Mouse (Mus musculus): ENCODE data around the gene Tnfaip2. TPM values are rescaled to one million over a fixed set of nuclear protein-coding genes. Genes with fewer than 3 reads are reported as not detected.

The Tnfaip2 gene
- polyA plus RNA-seq, 1 experiment from 2014 or later, result 3.0 TPM

DNA sequence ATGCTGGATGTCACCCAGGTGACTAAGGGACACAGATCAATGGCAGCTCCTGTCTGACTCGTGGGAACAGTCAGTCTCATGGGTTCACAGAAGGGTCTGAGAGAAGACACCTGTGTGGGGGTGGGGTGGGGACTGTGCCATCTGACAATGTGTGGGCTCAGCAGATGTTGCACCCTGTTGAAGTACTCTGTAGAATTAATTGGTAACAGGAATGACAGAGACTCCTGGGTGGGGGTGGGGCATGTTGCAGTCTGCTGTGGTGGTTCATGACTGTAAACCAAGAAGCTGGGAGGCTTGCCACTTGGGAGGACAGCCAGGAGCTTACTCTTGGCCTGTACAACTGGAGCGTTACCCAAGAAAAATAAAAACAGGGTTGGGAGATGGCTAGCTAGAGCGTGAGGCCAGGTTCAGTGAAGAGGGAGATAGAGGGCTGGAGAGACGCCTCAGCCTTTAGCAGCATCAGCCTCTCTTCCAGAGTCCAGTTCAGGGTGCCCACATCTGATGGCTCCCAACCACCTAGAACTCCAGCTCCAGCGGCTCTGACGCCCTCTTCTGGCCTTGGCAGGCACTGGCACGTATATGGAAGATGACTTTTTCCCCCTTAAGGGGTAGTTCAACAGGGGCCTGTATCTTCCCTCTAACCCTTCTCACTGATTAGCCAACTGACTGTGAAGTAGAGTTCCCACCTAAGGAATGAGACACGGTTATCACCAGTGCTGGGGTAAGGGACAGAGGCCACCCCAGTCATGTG is 32.8 kb downstream of the Tnfaip2 start:
- Histone ChIP-seq H3K27me3 (ENCODE audit: insufficient read depth, poor library complexity, severe bottlenecking) (peaks cover 8% of the 10 kb centered on the region; the same call in 1 of the 2 replicates), H3K36me3 (no peaks in the 10 kb centered on the region), H3K4me3 (no peak overlapping the region), H3K27ac (no peak overlapping the region), H3K9me3 (peaks cover 4% of the 10 kb centered on the region; the same call in 1 of the 2 replicates), H3K4me1 (replicated peaks) (peaks cover 10% of the 10 kb centered on the region)
- WGBS, result 53% methylated on average over 8 of the region's 8 CpGs
- no peak for DNase-seq (ENCODE audit: low spot score)

DNA sequence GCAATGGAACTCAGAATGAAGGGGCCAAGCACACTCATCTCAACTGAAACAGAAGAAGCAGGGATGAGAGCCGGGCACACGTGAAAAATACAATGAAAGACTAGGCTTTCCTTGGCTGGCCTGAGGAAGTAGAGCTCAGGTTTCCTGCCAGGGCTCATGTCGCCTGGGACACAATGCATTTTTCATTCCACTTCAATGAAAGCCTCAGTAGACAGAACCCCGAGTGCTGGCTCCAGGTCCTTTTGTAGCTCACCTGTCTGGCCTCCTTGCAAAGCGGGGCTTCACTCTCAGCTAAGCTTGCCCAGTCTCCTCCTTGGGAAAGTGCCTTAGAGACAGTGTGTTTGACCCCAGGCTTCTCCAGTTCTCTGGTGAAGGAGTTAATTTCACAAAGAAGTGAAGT is 36.7 kb downstream of the Tnfaip2 start:
- H3K27me3 ChIP-seq (ENCODE audit: insufficient read depth, poor library complexity, severe bottlenecking), result peaks cover 18% of the 10 kb centered on the region
- H3K4me1 ChIP-seq (replicated peaks), result peaks cover 20% of the 10 kb centered on the region
- no peak overlapping the region for H3K4me3 ChIP-seq
- no peak for DNase-seq (ENCODE audit: low spot score)
- 62% methylated on average over 5 of the region's 5 CpGs for WGBS
- peaks cover 4% of the 10 kb centered on the region; the same call in 1 of the 2 replicates for H3K9me3 ChIP-seq
- no peaks in the 10 kb centered on the region for H3K36me3 ChIP-seq
- no peak overlapping the region for H3K27ac ChIP-seq

- DNase-seq (ENCODE audit: low spot score), result peak; percentile 45
- Histone ChIP-seq H3K9me3 (peaks cover 4% of the 10 kb centered on the region; the same call in 1 of the 2 replicates), H3K4me3 (no peak overlapping the region), H3K36me3 (no peaks in the 10 kb centered on the region), H3K4me1 (replicated peaks) (peaks cover 17% of the 10 kb centered on the region), H3K27me3 (ENCODE audit: insufficient read depth, poor library complexity, severe bottlenecking) (peaks cover 28% of the 10 kb centered on the region), H3K27ac (no peak overlapping the region)
- WGBS, result 74% methylated on average over 2 of the region's 2 CpGs
Measured at GRCm38 (mm10) chr12:111479917-111480316, 37.6 kb downstream of the Tnfaip2 start.

DNA sequence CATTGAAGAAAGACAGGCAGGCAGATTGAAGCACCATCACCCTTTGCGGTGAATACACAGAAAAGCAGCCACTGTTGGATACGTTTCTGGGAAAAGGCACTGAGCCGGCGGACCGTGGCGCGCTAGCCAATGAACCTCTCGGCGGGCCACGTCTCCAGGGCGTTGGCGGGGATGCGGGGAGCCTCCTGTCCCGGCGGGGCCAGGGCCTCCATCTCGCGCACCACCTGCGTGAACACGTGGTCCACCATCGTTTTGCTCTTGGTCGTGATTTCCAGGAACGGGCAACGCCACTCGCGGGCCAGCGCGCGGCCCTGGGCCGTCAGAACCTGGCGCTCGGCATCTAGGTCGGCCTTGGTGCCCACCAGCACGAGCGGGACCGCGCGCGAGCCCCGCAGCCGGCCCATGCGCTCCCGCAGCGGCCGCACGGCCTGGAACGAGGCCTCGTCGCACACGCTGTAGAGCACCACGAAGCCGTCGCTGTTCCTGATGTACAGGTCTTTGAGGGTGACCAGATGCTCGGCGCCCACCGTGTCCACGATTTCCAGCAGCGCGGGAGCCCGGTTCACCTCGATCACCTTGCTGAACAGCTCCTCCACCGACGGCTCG is 42.9 kb downstream of the Tnfaip2 start:
- peak overlapping the region; percentile 87 for H3K27ac ChIP-seq
- peaks cover 74% of the 10 kb centered on the region for H3K27me3 ChIP-seq (ENCODE audit: insufficient read depth, poor library complexity, severe bottlenecking)
- H3K4me3 ChIP-seq, result peak overlapping the region; percentile 64
- DNase-seq (ENCODE audit: low spot score), result peak; percentile 44
- peaks cover 31% of the 10 kb centered on the region for H3K4me1 ChIP-seq (replicated peaks)
- H3K9me3 ChIP-seq, result no peaks in the 10 kb centered on the region
- no peaks in the 10 kb centered on the region for H3K36me3 ChIP-seq
- under 1% methylated on average over 63 of the region's 63 CpGs for WGBS

DNA sequence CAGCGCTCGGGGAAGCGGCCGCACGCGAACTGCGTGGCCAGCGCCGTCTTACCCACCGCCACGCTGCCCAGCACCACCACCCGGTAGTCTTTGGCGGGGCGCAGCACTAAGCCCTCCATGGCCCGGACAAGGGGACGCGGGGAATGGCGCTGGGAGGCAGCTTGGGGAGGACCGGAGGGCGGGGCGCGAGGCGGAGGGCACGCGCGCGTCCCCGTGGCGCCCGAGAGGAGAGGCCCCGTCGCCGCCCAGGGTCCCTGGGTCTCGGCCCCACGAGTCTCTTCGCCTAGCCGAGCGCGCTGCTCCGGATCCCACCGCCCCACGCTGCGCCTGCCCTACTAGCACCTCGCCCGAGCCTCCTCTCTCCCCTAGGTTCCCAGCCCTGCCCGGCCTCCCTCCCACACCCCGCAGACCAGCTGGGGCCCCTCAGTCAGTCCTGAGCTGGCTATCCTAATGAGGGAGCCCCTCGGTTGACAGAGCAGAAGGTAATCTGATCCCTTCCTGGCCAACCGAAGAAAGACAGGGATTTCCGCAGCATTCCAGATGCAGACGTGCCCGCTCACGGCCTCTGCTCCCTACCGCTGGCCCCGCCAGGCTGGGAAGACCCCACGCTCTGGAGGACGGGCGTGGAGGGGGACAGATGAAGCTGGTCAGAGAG is 43.5 kb downstream of the Tnfaip2 start, which contains the start of gene Gm266:
Gm266 (minus strand) TSS at position 172 of the 655 bp plus-strand sequence.
- Histone ChIP-seq H3K27ac (peak within 1 kb of the TSS; percentile 87), H3K27me3 (ENCODE audit: insufficient read depth, poor library complexity, severe bottlenecking) (peaks cover 74% of the 10 kb centered on the region), H3K36me3 (no peaks in the 10 kb centered on the region)

DNA sequence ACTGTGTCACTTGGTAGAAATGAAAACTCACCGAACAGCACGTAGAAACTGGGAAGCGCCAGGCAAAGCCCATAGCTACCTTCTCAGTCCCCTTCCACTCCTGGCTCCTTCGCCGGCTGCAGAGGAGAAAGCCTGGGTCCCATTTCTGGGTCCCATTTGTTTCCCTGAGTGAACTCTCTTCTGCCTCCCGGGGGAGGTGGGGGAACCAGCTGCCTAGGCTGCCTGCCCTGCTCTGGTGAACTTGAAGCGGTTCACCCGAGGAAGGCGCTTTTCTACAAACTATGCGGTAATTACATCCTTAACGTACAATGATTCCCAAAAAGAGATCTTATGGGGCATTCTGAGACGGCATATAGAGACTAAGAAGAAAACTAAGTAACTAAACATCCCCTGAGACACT is 44.2 kb downstream of the Tnfaip2 start:
- Histone ChIP-seq H3K27me3 (ENCODE audit: insufficient read depth, poor library complexity, severe bottlenecking) (peaks cover 71% of the 10 kb centered on the region), H3K4me3 (peak overlapping the region; percentile 64), H3K9me3 (no peaks in the 10 kb centered on the region), H3K27ac (peak overlapping the region; percentile 87), H3K36me3 (no peaks in the 10 kb centered on the region), H3K4me1 (replicated peaks) (peaks cover 22% of the 10 kb centered on the region)
- no peak for DNase-seq (ENCODE audit: low spot score)
- WGBS, result 3% methylated on average over 12 of the region's 12 CpGs

More for the DNA sequence above, 43.5 kb downstream of the Tnfaip2 start, which contains the start of gene Gm266:
- WGBS, result under 1% methylated on average over 57 of the region's 58 CpGs
- peak within 1 kb of the TSS; percentile 64 for H3K4me3 ChIP-seq
- H3K4me1 ChIP-seq (replicated peaks), result peaks cover 29% of the 10 kb centered on the region
- H3K9me3 ChIP-seq, result no peaks in the 10 kb centered on the region
- DNase-seq (ENCODE audit: low spot score), result peak; percentile 80

DNA sequence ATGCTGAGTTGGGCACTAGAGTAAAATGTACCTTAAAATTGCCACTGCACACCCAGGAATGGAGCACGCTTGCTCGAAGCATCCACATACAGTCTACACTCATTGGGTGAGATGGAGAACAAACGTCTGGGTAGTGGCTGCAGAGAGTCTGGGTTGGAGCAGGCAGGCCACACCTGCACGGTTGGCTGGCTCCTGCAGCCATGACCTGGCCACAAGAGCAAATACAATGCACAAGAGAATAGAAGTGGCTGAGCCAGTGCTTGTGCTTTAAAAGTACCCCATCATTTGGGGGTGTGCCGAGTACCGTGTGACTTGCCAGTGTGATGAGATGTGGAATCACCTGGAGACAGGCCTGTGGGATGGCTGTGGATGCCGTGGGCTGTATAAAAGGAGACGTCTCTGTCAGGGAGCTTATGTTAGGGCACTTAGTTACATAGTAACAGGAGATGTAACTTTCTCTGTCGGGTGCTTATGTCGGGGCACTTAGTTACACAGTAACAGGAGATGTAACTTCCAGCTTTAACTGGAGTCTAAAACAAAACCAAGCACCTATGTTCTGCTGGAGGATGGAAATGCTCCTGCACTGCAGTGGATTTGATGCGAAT is 47.1 kb downstream of the Tnfaip2 start:
- H3K27ac ChIP-seq, result no peak overlapping the region
- no peaks in the 10 kb centered on the region for H3K36me3 ChIP-seq
- no peak for DNase-seq (ENCODE audit: low spot score)
- H3K4me1 ChIP-seq (replicated peaks), result peaks cover 21% of the 10 kb centered on the region
- H3K9me3 ChIP-seq, result no peaks in the 10 kb centered on the region
- H3K27me3 ChIP-seq (ENCODE audit: insufficient read depth, poor library complexity, severe bottlenecking), result peaks cover 52% of the 10 kb centered on the region
- H3K4me3 ChIP-seq, result no peak overlapping the region
- WGBS, result 76% methylated on average over 11 of the region's 11 CpGs

DNA sequence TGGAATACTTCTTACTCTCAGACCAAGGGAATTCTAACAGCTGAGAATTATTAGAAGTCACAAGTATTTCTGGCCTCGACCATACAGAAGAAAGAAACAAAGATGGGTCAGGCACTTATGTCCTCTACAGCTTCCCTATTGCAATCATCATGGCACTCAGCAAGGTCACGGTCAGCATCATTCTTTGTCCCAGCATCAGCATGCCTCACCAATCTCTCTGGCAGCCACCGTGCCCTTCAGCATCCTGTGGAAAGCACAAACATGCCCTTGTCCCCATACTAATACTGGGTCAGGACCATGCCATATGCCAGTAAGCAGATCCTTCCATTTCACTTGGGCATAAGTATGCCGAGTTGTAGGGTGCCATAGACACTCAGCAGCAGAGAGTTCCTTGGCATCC is 52.7 kb downstream of the Tnfaip2 start:
- WGBS, result 80% methylated on average over 4 of the region's 4 CpGs
- Histone ChIP-seq H3K27me3 (ENCODE audit: insufficient read depth, poor library complexity, severe bottlenecking) (no peaks in the 10 kb centered on the region), H3K9me3 (no peaks in the 10 kb centered on the region)

DNA sequence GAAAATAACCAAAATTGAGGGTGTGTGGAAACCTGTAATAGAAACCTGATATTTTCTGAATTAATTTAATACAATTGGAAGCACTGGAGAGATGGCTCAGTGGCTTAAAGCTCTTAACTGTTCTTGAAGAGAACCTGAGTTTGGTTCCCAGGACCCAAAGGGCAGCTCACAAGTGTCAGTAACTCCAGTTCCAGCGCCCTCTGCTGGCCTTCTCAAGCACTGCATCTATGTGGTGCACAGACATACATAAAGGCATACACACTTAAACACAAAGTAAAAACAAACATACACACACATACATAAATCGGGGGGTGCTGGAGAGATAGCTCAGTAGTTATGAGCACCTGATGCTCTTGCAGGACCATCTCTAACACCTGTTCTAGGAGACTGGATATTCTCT is 54.8 kb downstream of the Tnfaip2 start:
- WGBS, result 50% methylated on average over 2 of the region's 2 CpGs
- H3K36me3 ChIP-seq, result no peaks in the 10 kb centered on the region
- no peak overlapping the region for H3K4me3 ChIP-seq
- DNase-seq (ENCODE audit: low spot score), result no peak
- H3K27ac ChIP-seq, result no peak overlapping the region
- H3K27me3 ChIP-seq (ENCODE audit: insufficient read depth, poor library complexity, severe bottlenecking), result no peaks in the 10 kb centered on the region
- H3K9me3 ChIP-seq, result peaks cover 1% of the 10 kb centered on the region; the same call in 1 of the 2 replicates
- peaks cover 26% of the 10 kb centered on the region for H3K4me1 ChIP-seq (replicated peaks)

More for the DNA sequence above, 52.7 kb downstream of the Tnfaip2 start:
- no peak overlapping the region for H3K4me3 ChIP-seq
- H3K4me1 ChIP-seq (replicated peaks), result peaks cover 9% of the 10 kb centered on the region
- no peak overlapping the region for H3K27ac ChIP-seq
- no peaks in the 10 kb centered on the region for H3K36me3 ChIP-seq
- DNase-seq (ENCODE audit: low spot score), result no peak

GRCm38 (mm10) chr12:111499617-111500016 is 57.3 kb downstream of the Tnfaip2 start:
- Histone ChIP-seq H3K4me3 (no peak overlapping the region), H3K4me1 (replicated peaks) (peaks cover 33% of the 10 kb centered on the region), H3K36me3 (no peaks in the 10 kb centered on the region), H3K9me3 (peaks cover 7% of the 10 kb centered on the region; the same call in 1 of the 2 replicates), H3K27ac (peak overlapping the region; percentile 89), H3K27me3 (ENCODE audit: insufficient read depth, poor library complexity, severe bottlenecking) (peaks cover 9% of the 10 kb centered on the region; the same call in 1 of the 2 replicates)
- no peak for DNase-seq (ENCODE audit: low spot score)
- 53% methylated on average over 5 of the region's 5 CpGs for WGBS

DNA sequence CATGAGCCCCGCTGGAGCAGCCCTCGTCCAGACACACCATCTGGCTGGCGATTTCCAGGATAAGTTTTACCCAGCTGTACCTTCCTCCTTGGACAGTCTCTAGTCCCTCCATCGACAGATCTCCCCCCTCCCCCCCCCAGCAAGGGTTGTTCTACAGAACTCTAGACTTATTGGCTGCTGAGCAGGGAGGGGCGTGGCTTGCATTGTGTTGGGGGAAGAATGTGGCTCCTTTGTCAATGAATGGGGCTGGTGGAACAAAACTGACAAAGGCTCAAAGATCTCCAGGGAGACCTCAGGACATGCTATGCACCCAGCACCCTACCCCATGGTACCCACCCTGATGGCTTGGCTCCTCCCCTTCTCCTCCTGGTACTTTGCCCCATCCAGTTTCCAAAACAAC is 58.5 kb downstream of the Tnfaip2 start:
- H3K4me1 ChIP-seq (replicated peaks), result peaks cover 35% of the 10 kb centered on the region
- peak overlapping the region; percentile 89 for H3K27ac ChIP-seq
- peaks cover 10% of the 10 kb centered on the region; the same call in 1 of the 2 replicates for H3K27me3 ChIP-seq (ENCODE audit: insufficient read depth, poor library complexity, severe bottlenecking)
- peak overlapping the region; percentile 34 for H3K4me3 ChIP-seq
- H3K36me3 ChIP-seq, result no peaks in the 10 kb centered on the region
- peak; percentile 85 for DNase-seq (ENCODE audit: low spot score)
- WGBS, result 15% methylated on average over 5 of the region's 5 CpGs
- H3K9me3 ChIP-seq, result peaks cover 7% of the 10 kb centered on the region; the same call in 1 of the 2 replicates

DNA sequence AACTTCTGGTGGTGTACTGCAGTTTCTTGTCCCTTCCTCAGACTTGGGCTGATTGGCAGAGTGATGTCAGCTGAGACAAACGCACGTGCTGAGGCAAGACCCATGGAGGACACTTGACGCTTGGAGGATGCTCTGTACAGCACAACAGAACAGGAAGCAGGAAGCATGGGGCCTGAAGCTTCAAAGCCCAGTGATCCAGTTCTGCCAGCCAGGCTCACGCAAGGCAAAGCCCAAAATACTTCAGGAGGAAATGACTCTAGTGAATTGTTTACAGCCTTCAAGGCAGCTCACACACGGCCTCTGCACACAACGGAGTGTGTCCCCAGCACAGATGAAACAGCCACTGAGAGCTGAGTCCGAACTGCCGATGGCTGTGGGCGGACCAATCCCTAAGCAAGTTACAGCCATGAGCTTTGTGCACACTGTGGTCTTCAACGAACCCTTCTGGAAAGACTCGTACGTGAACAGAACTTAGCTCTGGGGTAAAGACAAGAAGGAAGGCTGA is 60.8 kb downstream of the Tnfaip2 start:
- Histone ChIP-seq H3K9me3 (peaks cover 7% of the 10 kb centered on the region; the same call in 1 of the 2 replicates), H3K4me3 (no peak overlapping the region), H3K36me3 (no peaks in the 10 kb centered on the region), H3K27ac (no peak overlapping the region), H3K27me3 (ENCODE audit: insufficient read depth, poor library complexity, severe bottlenecking) (peaks cover 10% of the 10 kb centered on the region; the same call in 1 of the 2 replicates), H3K4me1 (replicated peaks) (peaks cover 35% of the 10 kb centered on the region)
- DNase-seq (ENCODE audit: low spot score), result no peak
- 88% methylated on average over 12 of the region's 12 CpGs for WGBS

All from hindbrain, embryonic 10.5 days (tissue).